In genomic region chr2:31263039-31263461, GRCm38 (mm10) we compare ENCODE assay signal across 8 mouse cellular contexts. TPM values are rescaled to one million over a fixed set of nuclear protein-coding genes. Genes with fewer than 3 reads are reported as not detected.
DNase-seq lines count a peak whose midpoint lies in the region; ATAC-seq and TF ChIP-seq lines count a peak whose summit lies in the region.

No protein-coding gene starts in this region.

- H3K9ac ChIP-seq in midbrain, embryonic 11.5 days (ENCODE audit: low read length): no peak overlapping the region
- 0 out of 2 replicates have a peak overlapping the region, but pooled peaks have one; percentile 7 for H3K9ac ChIP-seq in hindbrain, postnatal 0 days (replicated peaks; ENCODE audit: low read length)

- H3K4me3 ChIP-seq in midbrain, embryonic 10.5 days: no peak overlapping the region
- H3K4me3 ChIP-seq in midbrain, embryonic 11.5 days (ENCODE audit: low read depth, low read length): no peak overlapping the region
- H3K4me3 ChIP-seq in hindbrain, postnatal 0 days (ENCODE audit: low read length): no peak overlapping the region

- no peaks in the 10 kb centered on the region for H3K27me3 ChIP-seq in midbrain, embryonic 10.5 days (ENCODE audit: low read depth, poor library complexity, severe bottlenecking)
- H3K27me3 ChIP-seq in midbrain, embryonic 11.5 days (ENCODE audit: control insufficient read depth, insufficient read depth, low read length): no peaks in the 10 kb centered on the region
- H3K27me3 ChIP-seq in hindbrain, postnatal 0 days (ENCODE audit: insufficient read depth, low read length): no peaks in the 10 kb centered on the region

- H3K9me3 ChIP-seq in midbrain, embryonic 10.5 days (replicated peaks): no peaks in the 10 kb centered on the region
- no peaks in the 10 kb centered on the region for H3K9me3 ChIP-seq in midbrain, embryonic 11.5 days (ENCODE audit: control insufficient read depth, low read length)
- H3K9me3 ChIP-seq in hindbrain, postnatal 0 days (ENCODE audit: low read length): no peaks in the 10 kb centered on the region

- H3K36me3 ChIP-seq in midbrain, embryonic 10.5 days: peaks cover 5% of the 10 kb centered on the region
- no peaks in the 10 kb centered on the region for H3K36me3 ChIP-seq in midbrain, embryonic 11.5 days (ENCODE audit: control insufficient read depth, insufficient read depth, low read length)
- H3K36me3 ChIP-seq in hindbrain, postnatal 0 days (ENCODE audit: insufficient read depth, low read length): no peaks in the 10 kb centered on the region

- no peak for TF ChIP-seq CTCF in hindbrain, postnatal 0 days (IDR thresholded peaks at IDR 0.05; ENCODE audit: low read depth)

- peak; percentile 13 for DNase-seq in adrenal gland, adult 2 months
- DNase-seq in adrenal gland, adult 18-20 months (ENCODE audit: low spot score in 2 of 2): no peak
- no peak for DNase-seq in midbrain, embryonic 10.5 days (ENCODE audit: low spot score)
- no peak for DNase-seq in midbrain, embryonic 11.5 days (ENCODE audit: low spot score, missing footprints)
- DNase-seq in hindbrain, postnatal 0 days (ENCODE audit: low spot score): peak; percentile 83
- peak; percentile 47 for DNase-seq in right cerebral cortex, postnatal 14 days
- no peak for DNase-seq in thymus, postnatal 10 days (ENCODE audit: low spot score in 2 of 2)
- no peak for DNase-seq in gastrocnemius, adult 8-10 months (ENCODE audit: low spot score in 2 of 2)

- no peak for ATAC-seq in midbrain, embryonic 11.5 days (ENCODE audit: low FRiP score)
- ATAC-seq in hindbrain, postnatal 0 days: peak; percentile 81

- H3K4me2 ChIP-seq in midbrain, embryonic 11.5 days: no peak overlapping the region
- H3K4me2 ChIP-seq in hindbrain, postnatal 0 days (ENCODE audit: low read depth, low read length): peak overlapping the region; percentile 13; the same call in 1 of the 2 replicates

- peak overlapping the region; percentile 59; the same call in 1 of the 2 replicates for H3K27ac ChIP-seq in midbrain, embryonic 10.5 days (replicated peaks)
- H3K27ac ChIP-seq in midbrain, embryonic 11.5 days (ENCODE audit: low read depth, low read length): no peak overlapping the region; the same call in none of the 2 replicates
- H3K27ac ChIP-seq in hindbrain, postnatal 0 days: peak overlapping the region; percentile 89

- WGBS in midbrain, embryonic 10.5 days: 84% methylated on average over 8 of the region's 8 CpGs
- 86% methylated on average over 8 of the region's 8 CpGs for WGBS in midbrain, embryonic 11.5 days
- WGBS in hindbrain, postnatal 0 days: 40% methylated on average over 8 of the region's 8 CpGs

- H3K4me1 ChIP-seq in midbrain, embryonic 10.5 days: peaks cover 78% of the 10 kb centered on the region
- peaks cover 51% of the 10 kb centered on the region for H3K4me1 ChIP-seq in midbrain, embryonic 11.5 days (ENCODE audit: control insufficient read depth, insufficient read depth, low read length)
- H3K4me1 ChIP-seq in hindbrain, postnatal 0 days (ENCODE audit: insufficient read depth, low read length): peaks cover 58% of the 10 kb centered on the region

RNA-seq across cellular contexts. Expression of gene Ncs1, which starts 17.4 kb away (rescaled TPM):
- 10 to 100 TPM in 1 of 2 experiments, 1 to 10 TPM in 1; 3.0 to 12.8 TPM for total RNA-seq in adrenal gland, adult 2 months (2021)
- polyA plus RNA-seq in adrenal gland, adult 2 months (2012; rRNA removed): 2.9 and 3.9 TPM in 2 replicates
- 1 to 10 TPM; 4.2 to 5.8 TPM for total RNA-seq in adrenal gland, adult 18-20 months (2021)
- polyA plus RNA-seq in midbrain, embryonic 10.5 days (2016; fragmentation: Nextera tagmentation; extraction: Ambion mirVana): 48.6 and 66.5 TPM in 2 replicates
- polyA plus RNA-seq in midbrain, embryonic 11.5 days (2014; fragmentation: Nextera tagmentation; extraction: Ambion mirVana): 64.3 and 67.4 TPM in 2 replicates
- total RNA-seq in hindbrain, postnatal 0 days (2014; rRNA removed): 185 and 190 TPM in 2 replicates
- polyA plus RNA-seq in hindbrain, postnatal 0 days (2015; fragmentation: Nextera tagmentation; extraction: Ambion mirVana): 162 and 167 TPM in 2 replicates
- 1 to 10 TPM; 5.6 to 7.9 (median 6.2) TPM for total RNA-seq in gastrocnemius, adult 8-10 months (2022)

RNA-seq across cellular contexts. Expression of gene Hmcn2, which starts 51.2 kb away (rescaled TPM):
- under 1 TPM; 0.93 to 0.95 TPM for total RNA-seq in adrenal gland, adult 2 months (2021)
- 8.3 and 9.4 TPM in 2 replicates for polyA plus RNA-seq in adrenal gland, adult 2 months (2012; rRNA removed)
- 1 to 10 TPM in 1 of 2 experiments, under 1 TPM in 1; 0.73 to 1.5 TPM for total RNA-seq in adrenal gland, adult 18-20 months (2021)
- polyA plus RNA-seq in midbrain, embryonic 10.5 days (2016; fragmentation: Nextera tagmentation; extraction: Ambion mirVana): 0.06 TPM in 1 of 2 replicates, not detected in the other
- polyA plus RNA-seq in midbrain, embryonic 11.5 days (2014; fragmentation: Nextera tagmentation; extraction: Ambion mirVana): 0.10 TPM in 1 of 2 replicates, not detected in the other
- 0.68 TPM in 2 replicates for total RNA-seq in hindbrain, postnatal 0 days (2014; rRNA removed)
- 0.16 and 0.54 TPM in 2 replicates for polyA plus RNA-seq in hindbrain, postnatal 0 days (2015; fragmentation: Nextera tagmentation; extraction: Ambion mirVana)
- 10 to 100 TPM; 14.5 to 18.4 (median 17.5) TPM for total RNA-seq in gastrocnemius, adult 8-10 months (2022)

Comparison
In these comparisons a context has a peak if more than half of its experiments do, and no peak if none do; other contexts are left out.
1. DNase-seq: peak in adrenal gland, adult 2 months (single experiment), hindbrain, postnatal 0 days (single experiment) and right cerebral cortex, postnatal 14 days (single experiment); none in adrenal gland, adult 18-20 months (0 of 2), midbrain, embryonic 10.5 days (single experiment), midbrain, embryonic 11.5 days (single experiment), thymus, postnatal 10 days (0 of 2) and gastrocnemius, adult 8-10 months (0 of 2).
2. RNA of gene Ncs1, which starts 17.4 kb away (total RNA-seq): 185 to 190 TPM in hindbrain, postnatal 0 days; 3.0 to 12.8 TPM in adrenal gland, adult 2 months, 5.6 to 7.9 TPM in gastrocnemius, adult 8-10 months and 4.2 to 5.8 TPM in adrenal gland, adult 18-20 months; every median in the first group is over 10 times any median in the second.